Mouse (Mus musculus) gastrocnemius, postnatal 36 days (tissue): ENCODE data around the gene Agt. TPM values are rescaled to one million over a fixed set of nuclear protein-coding genes. Genes with fewer than 3 reads are reported as not detected.

Experiments used
- DNase-seq, 2 experiments: peaks; one replicate each; pipeline ENCODE4 v3.0.0; 2022
- intact Hi-C: fragments of 180-260 bp; cut with DNase I; formaldehyde crosslinking; loops from one replicate; pipeline ENCODE4 v1.15.1; 2025
- total RNA-seq, 2 experiments: library from RNA; stranded (reverse); gene quantifications; 2 replicates each; pipeline ENCODE4 v1.2.3; 2021

The Agt gene
- total RNA-seq, 2 experiments from 2014 or later, result 9.9 to 10.9 TPM

DNA sequence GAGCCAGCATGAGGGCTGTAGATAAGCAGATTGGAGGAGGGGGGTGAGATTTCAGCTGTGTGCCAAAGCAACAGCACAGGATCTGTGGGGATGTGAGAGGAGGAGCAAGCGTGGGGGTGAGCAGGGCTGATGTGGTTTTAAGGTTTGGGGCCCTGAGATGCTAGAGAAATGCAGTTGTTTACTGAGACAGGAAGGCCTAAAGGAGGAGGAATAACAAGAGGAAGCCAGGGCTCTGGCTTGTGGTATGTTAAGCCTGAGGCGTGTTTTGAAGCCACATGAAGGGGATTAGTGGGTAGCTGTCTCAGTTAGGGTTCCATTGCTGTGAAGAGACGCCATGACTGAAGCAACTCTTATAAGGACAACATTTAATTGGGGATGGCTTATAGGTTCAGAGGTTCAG is 60.4 kb downstream of the Agt start:
- intact Hi-C loops, result no loop called here
- DNase-seq, result no peak

DNA sequence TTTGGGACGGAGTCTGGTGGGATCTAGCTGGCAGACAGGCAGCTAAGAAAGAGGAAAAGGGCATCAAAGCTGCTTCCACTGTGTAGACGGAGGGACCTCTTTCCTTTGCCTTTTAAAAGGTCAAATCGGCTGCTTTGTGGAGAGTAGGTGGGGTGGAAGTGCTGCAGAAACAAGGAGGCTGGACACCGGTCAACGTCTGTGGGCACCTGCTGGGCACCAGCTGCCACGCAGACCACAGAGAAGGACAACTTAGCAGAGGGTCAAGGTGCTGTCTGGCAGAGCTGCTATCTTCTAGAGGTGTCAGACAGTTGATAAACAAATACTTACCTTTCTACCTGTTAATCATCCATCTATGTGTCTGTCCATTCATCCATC is 61.2 kb downstream of the Agt start:
- intact Hi-C loops, result no loop called here
- DNase-seq, result no peak

DNA sequence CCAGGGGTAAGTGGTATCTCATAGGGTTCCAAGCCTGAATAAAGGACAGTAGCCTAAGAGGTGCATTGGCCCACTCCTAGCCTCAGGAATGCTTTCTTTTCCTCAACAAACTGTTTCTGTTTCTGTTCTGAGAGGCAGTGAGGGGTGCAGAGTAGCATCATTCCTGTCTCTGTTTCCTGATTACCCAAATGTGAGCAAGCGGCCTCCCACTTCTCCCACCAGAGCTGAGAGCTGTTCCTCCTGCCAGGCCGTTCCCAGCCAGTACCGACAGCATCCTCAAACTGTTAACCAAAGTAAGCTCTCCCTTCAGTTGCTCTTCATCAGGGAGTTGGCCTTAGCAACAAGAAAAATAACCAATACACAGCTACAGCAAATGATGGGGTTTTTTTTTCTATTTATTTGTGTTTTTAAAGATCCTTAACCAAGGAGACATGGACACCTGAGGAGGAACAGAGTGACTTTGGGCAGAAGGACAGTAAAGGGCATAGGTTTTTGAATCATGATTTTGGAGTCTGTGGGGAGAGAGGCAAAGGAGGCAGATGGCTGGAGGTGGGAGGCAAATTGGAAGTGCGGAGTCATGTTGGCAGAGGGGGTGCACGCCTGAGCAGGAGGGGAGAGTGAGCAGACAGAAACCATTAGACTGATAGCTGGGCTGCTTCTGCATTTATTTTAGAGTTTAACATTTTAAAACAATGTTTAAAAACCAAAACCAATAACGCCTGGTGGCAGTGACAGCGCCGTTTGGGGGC is 61.8 kb downstream of the Agt start:
- DNase-seq, result no peak
- intact Hi-C loops, result no loop called here

Other genes starting within 250 kb of the Agt start
- under 1 TPM; 0.15 to 0.25 TPM for gene Pgbd5, start 130.0 kb downstream of the Agt start, total RNA-seq
- gene Cog2, start 48.9 kb downstream of the Agt start, total RNA-seq, result 10 to 100 TPM; 13.5 to 18.1 TPM
- gene Capn9, start 6.4 kb upstream of the Agt start, total RNA-seq, result not detected
- 10 to 100 TPM in 1 of 2 experiments, 1 to 10 TPM in 1; 9.9 to 12.1 TPM for gene 2310022B05Rik, start 93.7 kb upstream of the Agt start, total RNA-seq
- 10 to 100 TPM; 15.6 to 18.5 TPM for gene Ttc13, start 152.3 kb upstream of the Agt start, total RNA-seq
- gene Arv1, start 152.4 kb upstream of the Agt start, total RNA-seq, result 1 to 10 TPM; 2.2 to 2.9 TPM
- under 1 TPM; 0.37 to 0.64 TPM for gene Fam89a, start 182.1 kb upstream of the Agt start, total RNA-seq
- under 1 TPM; 0.05 to 0.35 TPM for gene Trim67, start 223.4 kb upstream of the Agt start, total RNA-seq